In genomic region chr16:25061631-25062030, GRCm38 (mm10) we compare ENCODE assay signal across 16 mouse cellular contexts.
DNase-seq lines count a peak whose midpoint lies in the region; ATAC-seq lines count a peak whose summit lies in the region.
"Had no signal": no experiment of that assay in that cellular context is flagged by ENCODE, and none has a peak within 500 bp of the region (broad histone marks: within the 10 kb centered on the region; RNA-seq: fewer than 3 reads in every experiment).

No protein-coding gene starts in this region.

- H3K27ac ChIP-seq in heart, embryonic 15.5 days: peak overlapping the region; percentile 10; the same call in 1 of the 2 replicates
- H3K27ac ChIP-seq: limb, embryonic 10.5 days; liver, embryonic 15.5 days; midbrain, embryonic 15.5 days; neural tube, embryonic 12.5 days had no signal

- no peaks in the 10 kb centered on the region for H3K36me3 ChIP-seq in heart, embryonic 15.5 days
- H3K36me3 ChIP-seq: limb, embryonic 10.5 days; liver, embryonic 15.5 days; midbrain, embryonic 15.5 days; neural tube, embryonic 12.5 days had no signal

- H3K4me3 ChIP-seq in heart, embryonic 15.5 days: no peak overlapping the region
- H3K4me3 ChIP-seq: limb, embryonic 10.5 days; liver, embryonic 15.5 days; midbrain, embryonic 15.5 days; neural tube, embryonic 12.5 days had no signal

- DNase-seq in heart, postnatal 36 days: no peak
- peak; percentile 88 for DNase-seq in 416B (ENCODE audit: low read depth)
- DNase-seq in Muller cell, postnatal 12 days (ENCODE audit: inconsistent ontology term): peak; percentile 84
- DNase-seq in fibroblast of lung, adult 2 months (ENCODE audit: low read depth): peak; percentile 61
- no peak for DNase-seq in right cerebral cortex, adult 18-20 months
- no peak for DNase-seq in kidney, postnatal 25 days
- DNase-seq: cerebellum, adult 8-10 months; kidney, postnatal 14 days; layer of hippocampus, postnatal 36 days; retina, postnatal 1 day had no signal

- 61% methylated on average over 4 of the region's 4 CpGs for WGBS in heart, embryonic 15.5 days

- no peaks in the 10 kb centered on the region for H3K9me3 ChIP-seq in heart, embryonic 15.5 days (replicated peaks)
- H3K9me3 ChIP-seq: limb, embryonic 10.5 days; liver, embryonic 15.5 days; midbrain, embryonic 15.5 days; neural tube, embryonic 12.5 days had no signal

- H3K9ac ChIP-seq in heart, embryonic 15.5 days: no peak overlapping the region
- H3K9ac ChIP-seq: liver, embryonic 15.5 days; midbrain, embryonic 15.5 days; neural tube, embryonic 12.5 days had no signal

- H3K27me3 ChIP-seq in heart, embryonic 15.5 days: no peaks in the 10 kb centered on the region
- H3K27me3 ChIP-seq: neural tube, embryonic 12.5 days had no signal

- H3K4me1 ChIP-seq in heart, embryonic 15.5 days (replicated peaks): peaks cover 33% of the 10 kb centered on the region

- intact Hi-C loops in heart, postnatal 36 days (cut with DNase I): loop anchor here (5.0 to 10.0 kb wide), 7 partner anchors 104 to 779 kb away; no protein-coding TSS in a partner anchor

- no peak overlapping the region for H3K4me2 ChIP-seq in heart, embryonic 15.5 days
- H3K4me2 ChIP-seq: liver, embryonic 15.5 days; midbrain, embryonic 15.5 days; neural tube, embryonic 12.5 days had no signal

- no peak for ATAC-seq in heart, embryonic 15.5 days (replicated peaks; ENCODE audit: insufficient number of reproducible peaks, insufficient read depth, low FRiP score, low read depth)
- ATAC-seq: activated CD4-positive, CD25-positive, alpha-beta regulatory T cell, adult 4 months; midbrain, embryonic 15.5 days had no signal

Comparison
In these comparisons a context has a peak if more than half of its experiments do, and no peak if none do; other contexts are left out.
1. DNase-seq: peak in 416B (single experiment), Muller cell, postnatal 12 days (single experiment) and fibroblast of lung, adult 2 months (single experiment); none in heart, postnatal 36 days (0 of 2), right cerebral cortex, adult 18-20 months (single experiment) and kidney, postnatal 25 days (0 of 2).